Mouse (Mus musculus): ENCODE data around the gene Actb. TPM values are rescaled to one million over a fixed set of nuclear protein-coding genes. Genes with fewer than 3 reads are reported as not detected.
"Not testable (repeated sequence)": the region's sequence is repeated elsewhere in the genome, so short reads cannot be mapped to it uniquely, and the experiment has no call there.

The Actb gene
- polyA plus RNA-seq, 1 experiment = 1,228 TPM

- Histone ChIP-seq H3K27ac (replicated peaks; ENCODE audit: low read depth, low read length) (no peak overlapping the region), H3K4me3 (ENCODE audit: insufficient read depth, low read depth, low read length) (no peak overlapping the region), H3K4me1 (ENCODE audit: control insufficient read depth, insufficient read depth, insufficient read length, low read length) (no peaks in the 10 kb centered on the region)
Observed at GRCm38 (mm10) chr5:142899932-142900533, 6.5 kb downstream of the Actb start.

GRCm38 (mm10) chr5:142899057-142899601 lies 7.4 kb downstream of the Actb start:
- H3K4me3 ChIP-seq (ENCODE audit: insufficient read depth, low read depth, low read length) = no peak overlapping the region
- H3K27ac ChIP-seq (replicated peaks; ENCODE audit: low read depth, low read length) = no peak overlapping the region
- no peaks in the 10 kb centered on the region for H3K4me1 ChIP-seq (ENCODE audit: control insufficient read depth, insufficient read depth, insufficient read length, low read length)

GRCm38 (mm10) chr5:142898316-142898715 lies 8.2 kb downstream of the Actb start:
- no peak overlapping the region for H3K4me3 ChIP-seq (ENCODE audit: insufficient read depth, low read depth, low read length)
- no peaks in the 10 kb centered on the region for H3K4me1 ChIP-seq (ENCODE audit: control insufficient read depth, insufficient read depth, insufficient read length, low read length)
- H3K27ac ChIP-seq (replicated peaks; ENCODE audit: low read depth, low read length) = no peak overlapping the region

- Histone ChIP-seq H3K27ac (replicated peaks; ENCODE audit: low read depth, low read length) (no peak overlapping the region), H3K4me3 (ENCODE audit: insufficient read depth, low read depth, low read length) (no peak overlapping the region), H3K4me1 (ENCODE audit: control insufficient read depth, insufficient read depth, insufficient read length, low read length) (no peaks in the 10 kb centered on the region)
Observed at GRCm38 (mm10) chr5:142897568-142898248, 8.8 kb downstream of the Actb start.

GRCm38 (mm10) chr5:142896713-142897112 lies 9.8 kb downstream of the Actb start:
- no peak overlapping the region for H3K27ac ChIP-seq (replicated peaks; ENCODE audit: low read depth, low read length)
- no peak overlapping the region for H3K4me3 ChIP-seq (ENCODE audit: insufficient read depth, low read depth, low read length)
- no peaks in the 10 kb centered on the region for H3K4me1 ChIP-seq (ENCODE audit: control insufficient read depth, insufficient read depth, insufficient read length, low read length)

- H3K27ac ChIP-seq (replicated peaks; ENCODE audit: low read depth, low read length) = 0 out of 2 replicates have a peak overlapping the region, but pooled peaks have one; percentile 11
- peak overlapping the region; percentile 73 for H3K4me3 ChIP-seq (ENCODE audit: insufficient read depth, low read depth, low read length)
- no peaks in the 10 kb centered on the region for H3K4me1 ChIP-seq (ENCODE audit: control insufficient read depth, insufficient read depth, insufficient read length, low read length)
Observed at GRCm38 (mm10) chr5:142896192-142896591, 10.4 kb downstream of the Actb start.

GRCm38 (mm10) chr5:142894918-142895613 lies 11.5 kb downstream of the Actb start, which contains the start of gene Fbxl18:
Gene Fbxl18 (minus strand): TSS chr5:142895421.
- H3K27ac ChIP-seq (replicated peaks; ENCODE audit: low read depth, low read length) = peak within 1 kb of the TSS; percentile 84
- peak within 1 kb of the TSS; percentile 73 for H3K4me3 ChIP-seq (ENCODE audit: insufficient read depth, low read depth, low read length)
- H3K4me1 ChIP-seq (ENCODE audit: control insufficient read depth, insufficient read depth, insufficient read length, low read length) = no peaks in the 10 kb centered on the region

- Histone ChIP-seq H3K27ac (replicated peaks; ENCODE audit: low read depth, low read length) (no peak overlapping the region), H3K4me1 (ENCODE audit: control insufficient read depth, insufficient read depth, insufficient read length, low read length) (no peaks in the 10 kb centered on the region), H3K4me3 (ENCODE audit: insufficient read depth, low read depth, low read length) (no peak overlapping the region)
Observed at GRCm38 (mm10) chr5:142891396-142891795, 15.2 kb downstream of the Actb start.

- not testable (repeated sequence) for H3K27ac ChIP-seq (replicated peaks; ENCODE audit: low read depth, low read length); H3K4me1 ChIP-seq (ENCODE audit: control insufficient read depth, insufficient read depth, insufficient read length, low read length); H3K4me3 ChIP-seq (ENCODE audit: insufficient read depth, low read depth, low read length)
Observed at GRCm38 (mm10) chr5:142887533-142887932, 19.0 kb downstream of the Actb start.

GRCm38 (mm10) chr5:142886761-142887160 lies 19.8 kb downstream of the Actb start:
- Histone ChIP-seq H3K27ac (replicated peaks; ENCODE audit: low read depth, low read length) (no peak overlapping the region), H3K4me3 (ENCODE audit: insufficient read depth, low read depth, low read length) (no peak overlapping the region), H3K4me1 (ENCODE audit: control insufficient read depth, insufficient read depth, insufficient read length, low read length) (peaks cover under 1% of the 10 kb centered on the region; the same call in 1 of the 2 replicates)

- no peak overlapping the region for H3K4me3 ChIP-seq (ENCODE audit: insufficient read depth, low read depth, low read length)
- no peak overlapping the region for H3K27ac ChIP-seq (replicated peaks; ENCODE audit: low read depth, low read length)
- H3K4me1 ChIP-seq (ENCODE audit: control insufficient read depth, insufficient read depth, insufficient read length, low read length) = peaks cover 5% of the 10 kb centered on the region; the same call in 1 of the 2 replicates
Observed at GRCm38 (mm10) chr5:142886181-142886580, 20.4 kb downstream of the Actb start.

- Histone ChIP-seq H3K4me1 (ENCODE audit: control insufficient read depth, insufficient read depth, insufficient read length, low read length) (peaks cover 13% of the 10 kb centered on the region), H3K27ac (replicated peaks; ENCODE audit: low read depth, low read length) (no peak overlapping the region), H3K4me3 (ENCODE audit: insufficient read depth, low read depth, low read length) (no peak overlapping the region)
Observed at GRCm38 (mm10) chr5:142882471-142882870, 24.1 kb downstream of the Actb start.

- Histone ChIP-seq H3K4me1 (ENCODE audit: control insufficient read depth, insufficient read depth, insufficient read length, low read length) (peaks cover 13% of the 10 kb centered on the region), H3K4me3 (ENCODE audit: insufficient read depth, low read depth, low read length) (no peak overlapping the region), H3K27ac (replicated peaks; ENCODE audit: low read depth, low read length) (no peak overlapping the region)
Observed at GRCm38 (mm10) chr5:142881936-142882335, 24.6 kb downstream of the Actb start.

GRCm38 (mm10) chr5:142880806-142881516 lies 25.6 kb downstream of the Actb start:
- no peak overlapping the region for H3K4me3 ChIP-seq (ENCODE audit: insufficient read depth, low read depth, low read length)
- peaks cover 13% of the 10 kb centered on the region for H3K4me1 ChIP-seq (ENCODE audit: control insufficient read depth, insufficient read depth, insufficient read length, low read length)
- no peak overlapping the region for H3K27ac ChIP-seq (replicated peaks; ENCODE audit: low read depth, low read length)

- Histone ChIP-seq H3K4me3 (ENCODE audit: insufficient read depth, low read depth, low read length) (no peak overlapping the region), H3K4me1 (ENCODE audit: control insufficient read depth, insufficient read depth, insufficient read length, low read length) (peaks cover 13% of the 10 kb centered on the region), H3K27ac (replicated peaks; ENCODE audit: low read depth, low read length) (no peak overlapping the region)
Observed at GRCm38 (mm10) chr5:142880246-142880645, 26.3 kb downstream of the Actb start.
